Mouse (Mus musculus) olfactory bulb, adult 2 months (tissue): ENCODE data around the gene Zcwpw1.

ENCODE experiments used
- CTCF ChIP-seq: fragments of 200-500 bp; IDR thresholded peaks from 2 replicates; pipeline ENCODE4 v1.5.1; 2012; ENCODE audit warnings: low read depth, mild to moderate bottlenecking, low read length, moderate library complexity; ENCODE audit not compliant: insufficient read depth
- POLR2A ChIP-seq: fragments of 200-500 bp; IDR thresholded peaks from 2 replicates; pipeline ENCODE4 v1.6.1; 2012; ENCODE audit warnings: mild to moderate bottlenecking, low read depth, low read length, moderate library complexity; ENCODE audit not compliant: insufficient read depth

- TF ChIP-seq POLR2A, result no peak
- no peak for TF ChIP-seq CTCF
Measured at GRCm38 (mm10) chr5:137742048-137742447, 45.5 kb upstream of the Zcwpw1 start.
